Mouse (Mus musculus) heart, adult 9 months (tissue): ENCODE data around the gene Rab11fip3.
"Not testable (repeated sequence)": the region's sequence is repeated elsewhere in the genome, so short reads cannot be mapped to it uniquely, and the experiment has no call there.

Experiments used
- DNase-seq, 2 experiments: peaks; one replicate each; pipeline ENCODE4 v3.0.0; 2022; ENCODE audit warnings: low spot score in 2 of 2

Gene Rab11fip3

GRCm38 (mm10) chr17:26068831-26069739, at the start of gene Rab11fip3:
Gene Rab11fip3 (minus strand): TSS chr17:26069555.
- DNase-seq = peak; percentile 72 to 76

DNA sequence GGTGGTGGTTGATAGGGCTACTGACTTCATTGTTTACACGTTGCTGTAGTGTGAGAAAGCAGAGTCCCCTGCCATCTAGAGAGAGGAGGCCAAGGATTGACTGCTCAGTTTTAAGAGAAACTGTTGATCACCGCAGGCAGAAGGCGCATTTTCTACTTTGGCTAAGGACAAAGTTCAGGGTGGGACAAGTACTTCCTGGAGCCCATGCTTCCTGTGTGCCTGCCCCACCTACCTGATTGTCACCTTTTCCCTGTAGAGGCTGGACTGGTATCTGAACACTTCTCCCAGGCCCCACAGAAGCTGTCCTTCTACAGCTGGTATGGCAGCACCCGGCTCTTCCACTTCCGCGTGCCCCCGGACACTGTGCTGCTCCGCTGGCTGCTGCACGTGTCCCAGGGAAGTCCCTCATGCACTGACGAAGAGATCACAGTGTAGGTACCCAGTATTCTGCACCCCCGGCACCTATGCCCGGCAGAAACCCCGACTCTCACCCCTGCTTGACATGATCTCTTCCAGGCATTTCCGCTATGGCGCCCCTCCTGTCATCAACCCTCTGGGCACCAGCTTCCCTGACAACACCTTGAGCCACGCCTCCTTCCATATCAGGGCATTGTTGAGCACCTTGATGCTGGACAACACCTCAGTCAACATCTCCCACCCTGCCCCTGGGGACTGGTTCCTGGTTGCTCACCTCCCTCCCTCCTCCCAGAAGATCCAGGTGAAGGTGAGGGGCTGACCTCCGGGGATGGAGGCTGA, 47.3 kb upstream of the Rab11fip3 start:
- no peak for DNase-seq

GRCm38 (mm10) chr17:26115956-26116487, 46.7 kb upstream of the Rab11fip3 start:
- no peak for DNase-seq

GRCm38 (mm10) chr17:26115205-26115898, 46.0 kb upstream of the Rab11fip3 start:
- no peak for DNase-seq

GRCm38 (mm10) chr17:26114461-26114860, 45.1 kb upstream of the Rab11fip3 start:
- DNase-seq = not testable (repeated sequence)

- DNase-seq = no peak
These were observed 44.7 kb upstream of the Rab11fip3 start for GRCm38 (mm10) chr17:26114061-26114460.

- DNase-seq = peak; percentile 48 to 52
These were observed 44.0 kb upstream of the Rab11fip3 start, which contains the start of gene Tmem8 for GRCm38 (mm10) chr17:26113181-26113948. Gene Tmem8 (plus strand): TSS chr17:26113299.

DNA sequence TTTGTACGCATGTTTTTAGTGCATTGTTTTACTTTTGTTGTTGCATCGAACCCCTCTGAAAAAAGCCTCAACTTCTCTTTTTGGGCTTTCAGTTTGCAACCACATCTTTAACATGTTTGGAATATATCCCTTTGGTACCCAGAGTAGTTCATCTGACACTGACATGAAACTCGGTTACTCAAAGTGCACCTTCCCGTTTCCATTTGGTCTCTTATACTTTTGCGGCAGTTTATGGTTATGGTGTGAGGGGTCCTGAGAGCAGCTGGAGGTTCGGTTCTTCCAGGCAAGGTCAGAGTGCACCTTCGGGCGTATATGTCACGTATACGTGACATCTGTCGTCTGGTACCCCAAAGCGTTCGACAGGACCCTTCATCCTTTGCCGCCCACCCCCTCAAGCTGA, 43.4 kb upstream of the Rab11fip3 start:
- DNase-seq = no peak

DNA sequence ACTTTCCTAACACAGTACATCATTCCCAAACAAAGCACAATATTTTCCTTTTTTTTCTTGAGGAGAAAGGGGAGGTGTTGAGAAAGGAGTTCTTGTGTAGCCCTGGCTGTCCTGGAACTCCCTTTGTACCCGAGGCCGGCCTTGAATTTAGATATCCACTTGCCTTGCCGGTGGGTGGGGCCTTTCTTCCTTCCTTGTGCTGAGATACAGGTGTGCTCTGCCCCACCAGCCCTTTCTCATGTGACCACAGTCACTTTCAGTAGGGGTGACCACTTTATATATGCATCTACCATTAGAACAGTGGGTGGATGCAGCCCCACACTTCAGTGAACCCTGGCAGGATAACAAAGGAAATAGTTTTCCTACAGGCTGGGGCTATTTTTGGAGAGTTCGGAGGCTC, 42.4 kb upstream of the Rab11fip3 start:
- no peak for DNase-seq

- no peak for DNase-seq
These were observed 41.7 kb upstream of the Rab11fip3 start for GRCm38 (mm10) chr17:26111024-26111423.

- no peak for DNase-seq
These were observed 40.8 kb upstream of the Rab11fip3 start for GRCm38 (mm10) chr17:26110156-26110555.

GRCm38 (mm10) chr17:26105619-26106018, 36.3 kb upstream of the Rab11fip3 start:
- DNase-seq = no peak

DNA sequence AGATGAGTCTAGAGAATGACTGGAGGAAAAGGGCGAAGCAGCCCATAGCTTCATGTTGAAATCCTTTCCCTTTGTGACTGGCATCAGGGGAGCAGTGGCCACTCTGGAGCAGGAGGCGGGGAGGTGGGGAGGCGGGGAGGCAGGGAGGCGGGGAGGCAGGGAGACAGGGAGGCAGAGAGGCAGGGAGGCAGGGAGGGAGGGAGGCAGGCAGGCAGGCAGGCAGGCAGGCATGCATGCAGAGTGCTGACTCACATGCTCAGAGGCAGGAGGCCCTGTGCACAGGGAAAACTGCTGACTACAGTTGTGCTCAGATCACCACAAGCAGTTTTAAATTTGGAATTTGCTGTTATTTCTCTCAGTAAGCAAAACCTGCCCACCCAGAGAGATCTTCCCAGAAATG, 32.1 kb upstream of the Rab11fip3 start:
- peak in 1 of 2 experiments; percentile 41 for DNase-seq

DNA sequence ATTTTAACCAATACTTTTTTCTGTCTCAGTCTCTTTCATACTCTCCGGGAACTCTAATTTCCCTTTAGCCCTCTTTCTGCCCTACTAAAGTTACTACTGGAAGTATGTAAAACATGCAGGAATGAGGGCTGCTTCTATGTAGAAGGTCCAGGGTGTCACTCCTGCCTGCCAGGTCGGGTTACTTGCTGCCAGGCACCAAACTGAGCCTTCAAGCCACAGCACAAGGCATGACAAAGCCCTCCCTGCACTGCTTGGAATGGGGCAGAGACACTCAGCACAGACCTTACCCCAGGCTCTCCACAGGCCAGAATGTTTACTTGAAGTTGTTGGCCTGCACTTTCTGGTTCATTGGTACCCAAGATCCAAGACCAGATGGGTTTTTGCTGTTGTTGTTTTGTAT, 30.8 kb upstream of the Rab11fip3 start:
- no peak for DNase-seq

DNA sequence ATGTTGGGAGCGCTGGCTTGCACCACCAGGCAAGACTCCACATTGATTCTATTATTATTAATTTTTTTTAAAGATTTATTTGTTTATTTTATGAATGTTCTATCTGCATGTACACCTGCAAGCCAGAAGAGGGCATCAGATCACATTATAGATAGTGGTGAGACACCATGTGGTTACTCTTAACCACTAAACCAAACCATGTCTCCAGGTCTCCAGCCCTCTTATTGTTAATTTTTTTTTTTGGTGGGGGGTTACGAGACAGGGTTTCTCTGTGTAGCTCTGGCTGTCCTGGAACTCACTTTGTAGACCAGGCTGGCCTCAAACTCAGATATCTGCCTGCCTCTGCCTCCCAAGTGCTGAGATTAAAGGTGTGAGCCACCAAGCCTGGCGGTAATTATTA, 30.0 kb upstream of the Rab11fip3 start:
- DNase-seq = not testable (repeated sequence)

GRCm38 (mm10) chr17:26098461-26098860, 29.1 kb upstream of the Rab11fip3 start:
- no peak for DNase-seq

GRCm38 (mm10) chr17:26095121-26095740, 25.9 kb upstream of the Rab11fip3 start, which contains the start of gene Nme4:
Gene Nme4 (minus strand): TSS chr17:26095602.
- peak in 1 of 2 experiments; percentile 35 for DNase-seq

DNA sequence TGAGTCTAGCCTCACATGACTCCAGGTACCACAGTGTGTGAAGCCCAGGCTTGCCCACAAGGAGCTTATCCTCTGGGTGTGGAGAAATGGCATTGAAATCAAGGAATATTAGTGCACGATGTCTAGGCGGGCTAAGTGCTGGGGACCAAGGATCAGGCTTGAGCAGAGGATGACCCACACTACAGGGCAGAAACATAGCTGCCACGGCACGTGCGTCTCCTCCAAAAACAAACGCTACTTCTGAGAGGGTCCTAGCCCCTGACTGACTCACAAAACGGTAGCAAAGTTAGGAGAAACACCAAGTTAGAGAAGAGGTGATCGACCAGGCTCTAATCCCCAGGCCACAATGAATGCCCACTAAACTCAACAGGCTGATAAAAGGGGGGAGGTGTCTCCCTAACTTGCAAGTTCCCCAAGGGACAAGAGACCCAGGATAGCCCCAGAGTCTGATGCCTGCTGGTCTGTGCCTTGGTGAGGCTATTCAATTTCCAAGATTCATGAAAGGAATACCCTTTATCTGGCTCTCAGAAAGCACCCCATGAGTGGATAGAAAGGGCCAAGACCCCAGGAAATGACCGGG, 25.3 kb upstream of the Rab11fip3 start:
- DNase-seq = no peak

DNA sequence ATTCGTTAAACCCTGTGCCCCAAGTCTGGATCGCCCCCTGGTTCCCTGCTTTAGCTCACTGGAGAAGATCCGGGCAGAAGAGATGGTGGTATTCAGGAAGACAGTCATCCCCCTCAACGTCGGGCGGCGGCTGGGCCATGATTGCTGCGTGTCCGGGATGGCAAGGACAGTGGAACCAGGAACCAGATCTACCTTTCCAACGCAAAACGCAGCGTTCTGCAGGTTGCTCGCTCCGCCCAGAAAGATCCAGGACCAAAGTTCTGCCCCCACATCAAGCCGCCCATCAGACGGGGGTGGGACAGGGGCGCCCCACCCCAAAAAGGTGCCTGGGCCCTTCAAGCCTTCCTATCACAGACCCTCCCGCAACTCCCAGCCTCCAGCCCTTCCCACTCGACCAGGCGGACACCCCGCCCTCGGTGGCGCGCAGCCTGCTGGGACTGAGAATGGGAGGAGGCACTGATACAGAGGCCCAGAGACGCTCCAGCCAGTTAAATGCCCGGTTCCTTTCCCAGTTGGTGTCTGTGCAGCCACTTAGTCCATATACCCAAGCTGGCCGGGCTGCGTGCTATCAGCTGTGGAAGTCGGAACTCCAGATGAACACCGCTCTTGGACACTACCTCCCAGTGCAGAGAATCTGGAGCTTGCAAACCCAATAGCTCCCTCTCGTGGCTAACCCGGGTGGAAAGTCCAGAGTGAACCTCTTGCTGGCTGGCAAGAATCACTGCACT, 20.7 kb upstream of the Rab11fip3 start, which contains the start of gene Decr2:
Gene Decr2, minus strand, starts transcription at position 433 of the 728 bp plus-strand sequence.
- DNase-seq = peak; percentile 87 to 90
